In the genomic region with DNA sequence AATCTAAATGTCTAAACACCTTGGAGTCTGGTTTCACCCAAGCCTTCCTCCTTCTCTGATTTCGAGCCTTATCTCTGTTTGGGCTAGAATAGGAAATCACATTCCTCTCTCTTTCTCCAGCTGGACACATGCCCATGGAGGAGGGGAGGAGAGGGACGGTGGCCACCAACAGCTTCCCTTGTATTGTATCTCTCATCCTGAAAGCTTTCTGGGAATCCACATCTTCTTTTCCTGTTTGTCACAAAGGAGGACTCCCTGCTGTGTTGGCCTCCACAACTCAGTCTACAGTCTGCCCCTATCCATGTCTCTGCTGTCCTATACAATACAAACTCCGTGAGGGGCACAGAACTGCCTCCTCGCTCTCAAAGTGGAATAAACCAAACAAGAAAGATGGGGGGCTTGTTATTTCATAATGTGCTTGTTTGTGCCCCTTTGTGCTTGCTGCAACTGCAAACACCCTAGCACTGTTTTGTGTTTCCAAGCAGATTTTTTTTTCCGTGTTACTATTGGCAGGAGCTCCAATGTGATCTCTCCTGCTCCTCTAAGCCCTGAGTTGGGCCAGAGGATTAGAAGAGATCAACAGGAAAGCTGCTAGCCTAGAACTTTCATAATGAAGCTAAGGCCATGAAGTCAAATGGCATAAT, we compare ENCODE assay signal across 9 mouse cellular contexts.
DNase-seq lines count a peak whose midpoint lies in the region; ATAC-seq and TF ChIP-seq lines count a peak whose summit lies in the region.
"Had no signal": no experiment of that assay in that cellular context is flagged by ENCODE, and none has a peak within 500 bp of the region (broad histone marks: within the 10 kb centered on the region; RNA-seq: fewer than 3 reads in every experiment).

No protein-coding gene starts in this region.

- no peak overlapping the region for H3K27ac ChIP-seq in embryonic facial prominence, embryonic 14.5 days (replicated peaks; ENCODE audit: low read depth, low read length)
- H3K27ac ChIP-seq in embryonic facial prominence, embryonic 10.5 days (replicated peaks) = no peak overlapping the region
- no peak overlapping the region for H3K27ac ChIP-seq in hindbrain, embryonic 14.5 days
- H3K27ac ChIP-seq in lung, postnatal 0 days (ENCODE audit: low read length) = no peak overlapping the region

- H3K4me2 ChIP-seq in embryonic facial prominence, embryonic 14.5 days (ENCODE audit: low read depth, low read length) = no peak overlapping the region
- no peak overlapping the region for H3K4me2 ChIP-seq in hindbrain, embryonic 14.5 days (replicated peaks)
- no peak overlapping the region for H3K4me2 ChIP-seq in lung, postnatal 0 days (replicated peaks; ENCODE audit: low read depth, low read length)

- H3K4me1 ChIP-seq in embryonic facial prominence, embryonic 14.5 days (ENCODE audit: control insufficient read depth, insufficient read depth, low read length) = no peaks in the 10 kb centered on the region
- H3K4me1 ChIP-seq in embryonic facial prominence, embryonic 10.5 days = peaks cover 6% of the 10 kb centered on the region; the same call in 1 of the 2 replicates
- no peaks in the 10 kb centered on the region for H3K4me1 ChIP-seq in hindbrain, embryonic 14.5 days (replicated peaks; ENCODE audit: control insufficient read depth, insufficient read depth, low read length)
- peaks cover 6% of the 10 kb centered on the region for H3K4me1 ChIP-seq in lung, postnatal 0 days (ENCODE audit: insufficient read depth, low read depth, low read length)
- H3K4me1 ChIP-seq: megakaryocyte, embryonic 14.5 days had no signal

- intact Hi-C loops in gastrocnemius, postnatal 14 days (cut with DNase I; ENCODE audit: low total_unique reads) = no loop called here

- TF ChIP-seq EP300 in lung, postnatal 0 days (IDR thresholded peaks at IDR 0.05) = peak; percentile 53

- 44% methylated on average over 5 of the region's 5 CpGs for WGBS in embryonic facial prominence, embryonic 14.5 days
- 25% methylated on average over 5 of the region's 5 CpGs for WGBS in embryonic facial prominence, embryonic 10.5 days
- 13% methylated on average over 5 of the region's 5 CpGs for WGBS in hindbrain, embryonic 14.5 days
- 17% methylated on average over 5 of the region's 5 CpGs for WGBS in lung, postnatal 0 days

- H3K9ac ChIP-seq in embryonic facial prominence, embryonic 14.5 days (ENCODE audit: low read depth, low read length) = no peak overlapping the region
- H3K9ac ChIP-seq in hindbrain, embryonic 14.5 days = no peak overlapping the region
- no peak overlapping the region for H3K9ac ChIP-seq in lung, postnatal 0 days (replicated peaks; ENCODE audit: low read depth)

- no peak overlapping the region for H3K4me3 ChIP-seq in embryonic facial prominence, embryonic 14.5 days (ENCODE audit: low read depth, low read length)
- H3K4me3 ChIP-seq in embryonic facial prominence, embryonic 10.5 days = no peak overlapping the region
- no peak overlapping the region for H3K4me3 ChIP-seq in hindbrain, embryonic 14.5 days (replicated peaks; ENCODE audit: low read length)
- no peak overlapping the region for H3K4me3 ChIP-seq in lung, postnatal 0 days (ENCODE audit: low read depth, low read length)
- H3K4me3 ChIP-seq: megakaryocyte, embryonic 14.5 days had no signal

- DNase-seq in embryonic facial prominence, embryonic 14.5 days (ENCODE audit: low spot score) = peak; percentile 28
- no peak for DNase-seq in embryonic facial prominence, embryonic 10.5 days (ENCODE audit: low spot score)
- peak; percentile 30 for DNase-seq in fat pad, adult 2 months (ENCODE audit: extremely low read depth, low read depth, low spot score)
- DNase-seq in hindbrain, embryonic 14.5 days (ENCODE audit: low spot score) = no peak
- peak; percentile 40 for DNase-seq in lung, postnatal 0 days (ENCODE audit: low spot score)
- no peak for DNase-seq in thymus, postnatal 36 days
- no peak for DNase-seq in gastrocnemius, postnatal 14 days

- peak; percentile 65; the same call in 1 of the 2 replicates for ATAC-seq in embryonic facial prominence, embryonic 14.5 days (ENCODE audit: low read depth)
- peak; percentile 46; the same call in 1 of the 2 replicates for ATAC-seq in hindbrain, embryonic 14.5 days (ENCODE audit: low FRiP score)
- peak; percentile 57 for ATAC-seq in lung, postnatal 0 days
- no peak for ATAC-seq in CD4-positive, CD25-positive, alpha-beta regulatory T cell, adult 4 months

- TF ChIP-seq CTCF in lung, postnatal 0 days (IDR thresholded peaks at IDR 0.05) = no peak

- H3K9me3 ChIP-seq in embryonic facial prominence, embryonic 14.5 days (ENCODE audit: control insufficient read depth, low read length) = 0 out of 2 replicates have a peak, but pooled peaks cover 4% of the 10 kb centered on the region
- H3K9me3 ChIP-seq in embryonic facial prominence, embryonic 10.5 days = no peaks in the 10 kb centered on the region
- H3K9me3 ChIP-seq in hindbrain, embryonic 14.5 days (ENCODE audit: control insufficient read depth, low read length) = 0 out of 2 replicates have a peak, but pooled peaks cover 2% of the 10 kb centered on the region
- no peaks in the 10 kb centered on the region for H3K9me3 ChIP-seq in lung, postnatal 0 days (ENCODE audit: low read length)

- peaks cover 62% of the 10 kb centered on the region for H3K36me3 ChIP-seq in embryonic facial prominence, embryonic 14.5 days (ENCODE audit: control insufficient read depth, insufficient read depth, low read length)
- 0 out of 2 replicates have a peak, but pooled peaks cover 3% of the 10 kb centered on the region for H3K36me3 ChIP-seq in embryonic facial prominence, embryonic 10.5 days (replicated peaks)
- peaks cover 21% of the 10 kb centered on the region; the same call in 1 of the 2 replicates for H3K36me3 ChIP-seq in hindbrain, embryonic 14.5 days (replicated peaks; ENCODE audit: control insufficient read depth, insufficient read depth)
- no peaks in the 10 kb centered on the region for H3K36me3 ChIP-seq in lung, postnatal 0 days (ENCODE audit: insufficient read depth, low read length)

- no peaks in the 10 kb centered on the region for H3K27me3 ChIP-seq in embryonic facial prominence, embryonic 14.5 days (replicated peaks; ENCODE audit: control insufficient read depth, insufficient read depth, low read length)
- H3K27me3 ChIP-seq in embryonic facial prominence, embryonic 10.5 days (replicated peaks; ENCODE audit: low read depth, poor library complexity, severe bottlenecking) = no peaks in the 10 kb centered on the region
- no peaks in the 10 kb centered on the region for H3K27me3 ChIP-seq in hindbrain, embryonic 14.5 days (ENCODE audit: control insufficient read depth, insufficient read depth, low read length)
- no peaks in the 10 kb centered on the region for H3K27me3 ChIP-seq in lung, postnatal 0 days (replicated peaks; ENCODE audit: insufficient read depth, low read length)
- H3K27me3 ChIP-seq: megakaryocyte, embryonic 14.5 days had no signal

Comparison
In these comparisons a context has a peak if more than half of its experiments do, and no peak if none do; other contexts are left out.
1. DNase-seq: peak in embryonic facial prominence, embryonic 14.5 days (single experiment), fat pad, adult 2 months (single experiment) and lung, postnatal 0 days (single experiment); none in embryonic facial prominence, embryonic 10.5 days (single experiment), hindbrain, embryonic 14.5 days (single experiment), thymus, postnatal 36 days (0 of 2) and gastrocnemius, postnatal 14 days (single experiment).